Mouse (Mus musculus): ENCODE data around the gene Gm20388.

DNA sequence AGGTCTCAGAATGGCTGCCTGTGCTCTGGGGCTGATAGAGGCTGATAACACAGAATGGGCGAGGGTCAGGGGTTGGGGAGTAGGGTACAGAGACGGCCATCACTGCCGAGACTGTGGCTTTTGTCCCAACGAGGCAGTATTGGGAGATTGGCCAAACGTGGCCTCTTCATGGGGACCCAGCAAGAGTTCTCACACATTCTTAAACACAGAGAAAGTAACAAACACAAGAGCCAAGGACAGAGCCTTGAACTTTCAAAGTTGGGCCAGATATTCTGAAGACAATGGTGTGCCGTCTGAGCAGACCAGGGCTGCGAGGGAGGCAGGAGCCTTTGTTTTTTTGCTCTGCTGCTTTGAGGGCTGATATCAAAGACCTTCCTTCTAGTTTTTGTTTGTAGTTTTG lies 2001.3 kb downstream of the Gm20388 start:
- TF ChIP-seq CTCF (IDR thresholded peaks at IDR 0.05; ENCODE audit: borderline replicate concordance, extremely low read depth, insufficient read depth, insufficient read length) (no peak), POLR2A (IDR thresholded peaks at IDR 0.05; ENCODE audit: borderline replicate concordance, extremely low read depth, insufficient read depth, insufficient read length, poor library complexity, severe bottlenecking) (no peak)

Data from brain, embryonic 14.5 days (tissue).